Mouse (Mus musculus) limb, embryonic 10.5 days (tissue): ENCODE results near the gene Fsd2. TPM values are rescaled to one million over a fixed set of nuclear protein-coding genes. Genes with fewer than 3 reads are reported as not detected.

Experiments used
- DNase-seq: peaks from one replicate; pipeline ENCODE4 v3.0.0-alpha.2; 2017; ENCODE audit warnings: low spot score
- H3K27ac ChIP-seq: fragments of 300-500 bp; sonication (generic); 2 replicates; pipeline ENCODE4 v1.5.1; 2016; ENCODE audit warnings: mild to moderate bottlenecking
- H3K27me3 ChIP-seq: fragments of 300-500 bp; sonication (generic); 2 replicates; pipeline ENCODE4 v1.6.1; 2016; ENCODE audit warnings: low read depth, mild to moderate bottlenecking; ENCODE audit not compliant: poor library complexity, severe bottlenecking
- H3K36me3 ChIP-seq: fragments of 300-500 bp; sonication (generic); 2 replicates; pipeline ENCODE4 v1.6.1; 2016; ENCODE audit warnings: mild to moderate bottlenecking, moderate library complexity
- H3K4me1 ChIP-seq: fragments of 300-500 bp; sonication (generic); 2 replicates; pipeline ENCODE4 v1.6.1; 2016
- H3K4me3 ChIP-seq: fragments of 300-500 bp; sonication (generic); 2 replicates; pipeline ENCODE4 v1.5.1; 2016; ENCODE audit warnings: mild to moderate bottlenecking, moderate library complexity
- H3K9me3 ChIP-seq: fragments of 300-500 bp; sonication (generic); replicated peaks from 2 replicates; pipeline ENCODE4 v1.6.1; 2016; ENCODE audit warnings: mild to moderate bottlenecking
- WGBS: fragments of 180-500 bp; shearing (Covaris S2); methylation state at CpG from one replicate; pipeline ENCODE4 v1.1.7; 2016; 5-methylcytosine and 5-hydroxymethylcytosine counted together
- polyA plus RNA-seq: library from polyadenylated mRNA; unstranded; fragments of >200 nt; fragmentation: Nextera tagmentation; extraction: Ambion mirVana; gene quantifications from 2 replicates; pipeline ENCODE4 v1.2.1, GENCODE M21; 2016

The Fsd2 gene
- polyA plus RNA-seq, 1 experiment from 2014 or later = 0.15 TPM

DNA sequence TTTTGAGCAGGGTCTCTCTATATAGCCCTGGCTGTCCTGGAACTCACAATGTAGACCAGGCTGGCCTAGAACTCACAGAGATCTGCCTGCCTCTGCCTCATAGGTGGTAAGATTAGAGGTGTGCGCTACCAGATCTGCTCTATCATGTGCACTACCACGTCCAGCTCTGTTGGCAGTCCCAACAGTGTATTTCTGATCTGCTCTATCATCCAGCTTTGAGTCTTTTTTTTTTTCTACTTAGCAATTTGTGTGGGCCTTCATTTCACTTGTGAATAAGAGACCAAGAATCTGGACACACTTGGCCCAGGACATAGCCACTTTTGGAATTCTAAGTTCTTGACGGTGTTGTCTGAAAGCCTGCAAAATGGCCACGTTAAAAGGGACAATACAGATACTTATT lies 9.9 kb downstream of the Fsd2 start:
- Histone ChIP-seq H3K27ac (no peak overlapping the region), H3K36me3 (no peaks in the 10 kb centered on the region), H3K4me1 (no peaks in the 10 kb centered on the region), H3K9me3 (no peaks in the 10 kb centered on the region), H3K4me3 (no peak overlapping the region), H3K27me3 (no peaks in the 10 kb centered on the region)
- no peak for DNase-seq
- WGBS = 84% methylated on average over 4 of the region's 4 CpGs

DNA sequence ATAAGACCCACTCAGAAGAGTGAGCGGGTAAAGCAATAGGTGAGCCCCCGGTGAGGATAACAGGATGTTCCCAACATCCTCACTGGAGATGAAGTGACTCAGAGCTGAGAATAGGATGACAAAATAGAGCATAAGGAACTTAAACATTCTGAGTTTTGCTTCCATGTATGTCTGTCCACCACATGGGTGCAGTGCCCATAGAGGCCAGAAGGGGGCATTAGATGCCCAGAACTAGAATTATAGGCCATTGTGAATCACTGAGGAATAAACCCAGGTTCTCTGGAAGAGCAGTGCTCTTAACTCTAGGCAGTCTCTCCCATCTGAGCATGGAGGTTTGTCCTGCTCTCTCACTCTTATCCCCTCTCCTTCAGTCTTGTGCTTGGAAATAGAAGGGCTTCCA lies 12.4 kb downstream of the Fsd2 start:
- H3K36me3 ChIP-seq = no peaks in the 10 kb centered on the region
- no peak overlapping the region for H3K27ac ChIP-seq
- H3K4me1 ChIP-seq = no peaks in the 10 kb centered on the region
- peak; percentile 53 for DNase-seq
- WGBS = 86% methylated on average over 2 of the region's 2 CpGs
- H3K9me3 ChIP-seq = no peaks in the 10 kb centered on the region
- no peak overlapping the region for H3K4me3 ChIP-seq
- H3K27me3 ChIP-seq = no peaks in the 10 kb centered on the region

DNA sequence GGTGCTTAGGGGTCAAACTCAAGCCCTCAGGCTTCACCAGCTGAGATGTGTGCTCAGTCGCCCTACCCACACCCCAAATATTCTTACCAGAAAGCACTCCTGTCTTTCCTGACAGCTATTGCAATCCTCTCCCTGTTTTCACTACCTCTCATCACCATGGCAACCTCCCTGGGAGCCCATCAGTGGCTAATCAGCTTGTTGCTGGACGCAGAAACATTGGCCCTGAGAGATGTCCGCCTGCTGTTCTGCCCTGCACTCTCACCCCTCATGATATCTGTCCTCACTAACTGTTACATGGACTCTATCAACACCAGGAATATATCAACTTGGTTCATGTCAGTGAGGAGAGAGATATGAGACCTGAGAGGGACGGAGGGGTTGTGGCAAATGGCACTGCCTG lies 13.2 kb downstream of the Fsd2 start:
- WGBS = 67% methylated on average over 4 of the region's 4 CpGs
- Histone ChIP-seq H3K27me3 (no peaks in the 10 kb centered on the region), H3K9me3 (no peaks in the 10 kb centered on the region), H3K27ac (no peak overlapping the region), H3K4me1 (no peaks in the 10 kb centered on the region; the same call in 1 of the 2 replicates), H3K4me3 (no peak overlapping the region), H3K36me3 (no peaks in the 10 kb centered on the region)
- DNase-seq = no peak

DNA sequence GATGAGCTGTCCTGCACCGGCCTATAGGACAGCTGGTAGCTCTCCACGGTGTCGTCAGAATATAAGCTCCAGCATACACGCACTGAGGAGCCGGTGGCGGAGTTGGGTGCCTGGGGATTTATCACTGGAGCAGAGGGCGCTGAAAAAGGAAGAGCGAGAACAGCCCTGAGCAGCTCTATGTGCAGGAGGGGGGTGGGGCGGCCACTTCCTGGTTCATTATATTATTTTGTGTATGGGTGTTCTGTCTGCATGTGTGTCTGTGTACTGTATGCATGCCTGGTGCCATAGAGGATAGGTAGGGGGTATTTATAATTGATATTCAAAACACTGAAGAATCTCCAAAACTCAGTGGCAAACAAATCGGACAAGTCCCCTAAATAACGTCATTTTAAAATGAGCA lies 17.9 kb downstream of the Fsd2 start:
- Histone ChIP-seq H3K4me1 (no peaks in the 10 kb centered on the region; the same call in 1 of the 2 replicates), H3K36me3 (no peaks in the 10 kb centered on the region), H3K4me3 (no peak overlapping the region), H3K27me3 (no peaks in the 10 kb centered on the region), H3K9me3 (no peaks in the 10 kb centered on the region), H3K27ac (no peak overlapping the region)
- no peak for DNase-seq
- WGBS = 80% methylated on average over 11 of the region's 11 CpGs

DNA sequence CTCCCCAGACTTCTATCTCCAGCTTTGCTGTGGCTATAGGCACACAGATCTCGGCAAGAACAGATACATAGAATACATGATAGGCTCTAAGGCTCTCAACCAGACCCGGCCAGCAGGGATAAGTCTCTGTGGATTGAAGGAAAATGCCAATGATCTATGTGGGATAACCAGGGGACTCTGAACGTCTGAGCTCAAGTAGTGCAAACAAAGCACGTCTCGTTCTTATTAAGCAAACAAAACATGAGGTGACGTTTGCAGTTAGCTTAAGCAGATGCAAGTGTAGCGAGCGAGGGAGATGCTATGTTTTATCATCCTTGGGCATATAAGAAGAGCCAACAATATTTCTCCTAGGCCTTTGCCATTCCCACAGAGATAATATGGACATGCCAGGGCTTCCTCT lies 23.8 kb downstream of the Fsd2 start:
- Histone ChIP-seq H3K4me3 (no peak overlapping the region), H3K27me3 (no peaks in the 10 kb centered on the region), H3K27ac (no peak overlapping the region), H3K4me1 (no peaks in the 10 kb centered on the region), H3K36me3 (no peaks in the 10 kb centered on the region), H3K9me3 (no peaks in the 10 kb centered on the region)
- WGBS = 90% methylated on average over 8 of the region's 8 CpGs
- no peak for DNase-seq

DNA sequence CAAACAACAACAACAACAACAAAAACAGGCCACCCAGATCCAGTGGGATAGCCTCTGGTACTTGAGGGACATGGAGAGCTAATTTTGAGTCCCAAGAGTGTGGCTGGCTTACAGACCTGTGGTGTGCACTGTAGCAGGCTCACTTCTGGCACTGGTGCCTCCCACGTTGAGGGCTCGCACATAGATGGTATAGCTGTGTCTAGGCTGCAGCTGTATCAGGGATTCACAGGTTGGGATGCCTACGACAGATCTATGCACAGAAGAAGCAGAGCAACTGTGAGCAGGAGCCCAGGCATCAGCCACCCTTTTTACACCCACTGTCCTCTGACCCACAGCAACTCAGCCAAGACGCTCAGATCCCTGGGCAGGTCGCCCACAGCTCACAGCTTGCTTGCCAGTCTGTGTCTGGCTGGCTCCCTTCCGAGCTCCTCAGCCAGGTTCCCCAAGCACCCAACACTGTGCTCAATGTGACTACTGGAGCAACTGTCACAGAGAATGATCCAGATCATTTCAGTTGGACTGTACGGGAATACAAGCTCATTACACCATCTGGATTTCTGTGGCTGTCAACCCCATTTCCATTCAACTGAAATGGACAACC lies 24.7 kb downstream of the Fsd2 start:
- DNase-seq = no peak
- Histone ChIP-seq H3K4me1 (no peaks in the 10 kb centered on the region), H3K9me3 (no peaks in the 10 kb centered on the region), H3K36me3 (no peaks in the 10 kb centered on the region), H3K27ac (no peak overlapping the region), H3K4me3 (no peak overlapping the region), H3K27me3 (no peaks in the 10 kb centered on the region)
- WGBS = 88% methylated on average over 7 of the region's 7 CpGs

DNA sequence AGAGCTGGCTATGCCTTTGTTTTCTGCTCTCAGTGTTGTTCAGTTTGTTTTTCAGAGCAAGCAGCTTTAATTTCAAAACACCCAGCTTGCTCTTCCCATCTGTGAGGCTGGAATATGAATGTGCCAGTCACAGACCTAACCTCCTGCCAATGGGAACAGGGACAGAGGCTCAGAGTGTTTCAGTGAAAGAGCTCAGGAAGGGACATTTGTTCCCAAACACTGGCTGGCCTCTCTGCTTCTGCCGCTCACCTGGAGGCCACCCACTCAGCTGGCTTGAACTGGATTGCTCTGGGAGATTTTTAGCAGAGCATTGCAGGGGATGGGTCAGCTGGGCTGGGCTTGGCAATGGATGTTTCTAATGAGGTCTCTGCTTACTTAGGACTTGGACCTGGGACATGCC lies 25.7 kb downstream of the Fsd2 start:
- H3K36me3 ChIP-seq = peaks cover 5% of the 10 kb centered on the region
- 63% methylated on average over 1 of the region's 1 CpGs for WGBS

DNA sequence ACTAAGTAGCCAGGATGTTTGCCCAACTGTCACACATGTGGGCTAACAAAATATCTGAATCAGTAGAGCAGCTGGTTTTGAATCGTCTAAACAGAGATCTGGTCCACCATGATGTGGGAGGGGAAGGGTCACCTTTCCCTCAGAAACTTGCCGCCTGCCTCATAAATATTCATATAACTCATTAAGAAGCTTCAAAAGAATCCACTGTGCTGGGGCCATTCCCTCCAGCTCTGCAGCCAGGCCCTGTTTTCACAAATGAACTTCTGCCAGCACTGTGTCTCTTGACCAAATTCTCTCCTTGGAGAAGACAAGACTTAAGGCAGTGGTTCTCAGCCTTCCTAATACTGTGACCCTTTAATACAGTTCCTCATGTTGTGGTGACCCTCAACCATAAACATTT lies 27.2 kb downstream of the Fsd2 start:
- H3K4me3 ChIP-seq = no peak overlapping the region
- H3K9me3 ChIP-seq = no peaks in the 10 kb centered on the region
- no peak for DNase-seq
- H3K4me1 ChIP-seq = no peaks in the 10 kb centered on the region
- H3K27me3 ChIP-seq = no peaks in the 10 kb centered on the region
- WGBS = 36% methylated on average over 2 of the region's 2 CpGs
- no peak overlapping the region for H3K27ac ChIP-seq
- peaks cover 19% of the 10 kb centered on the region for H3K36me3 ChIP-seq

More for the DNA sequence above, 25.7 kb downstream of the Fsd2 start:
- H3K27ac ChIP-seq = no peak overlapping the region
- no peak for DNase-seq
- H3K4me3 ChIP-seq = no peak overlapping the region
- no peaks in the 10 kb centered on the region for H3K9me3 ChIP-seq
- H3K27me3 ChIP-seq = no peaks in the 10 kb centered on the region
- no peaks in the 10 kb centered on the region for H3K4me1 ChIP-seq

DNA sequence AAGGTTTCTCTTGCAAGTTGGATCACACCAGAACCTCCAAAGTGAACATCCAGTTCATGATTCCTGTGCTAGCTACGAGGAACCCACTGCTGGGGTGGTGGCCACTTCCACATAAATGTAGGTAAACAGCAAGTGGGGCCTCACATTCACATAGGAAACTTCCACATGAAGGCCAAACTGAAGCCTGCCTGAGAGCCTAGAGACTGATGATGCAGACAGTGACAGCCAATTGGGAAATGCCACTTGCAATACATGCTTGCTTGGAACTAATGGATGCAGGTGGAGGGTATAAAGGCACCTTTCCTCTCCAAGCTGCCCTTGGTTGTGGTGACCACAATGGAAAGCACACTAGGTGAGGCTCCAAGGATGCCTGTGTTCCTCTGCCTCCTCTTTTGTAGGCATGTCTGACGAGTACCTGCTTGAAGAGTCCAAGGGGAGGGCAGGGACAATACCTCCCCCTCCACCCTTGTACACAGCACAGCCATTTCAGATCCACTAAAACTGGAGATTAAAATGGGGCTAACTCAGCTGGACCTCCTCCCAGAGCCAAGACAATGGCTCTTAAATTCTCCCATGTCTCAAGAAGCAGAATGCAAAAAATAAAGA lies 28.6 kb downstream of the Fsd2 start:
- no peak overlapping the region for H3K4me3 ChIP-seq
- no peak overlapping the region for H3K27ac ChIP-seq
- H3K36me3 ChIP-seq = peaks cover 33% of the 10 kb centered on the region
- H3K4me1 ChIP-seq = no peaks in the 10 kb centered on the region
- 82% methylated on average over 2 of the region's 2 CpGs for WGBS
- no peaks in the 10 kb centered on the region for H3K9me3 ChIP-seq
- no peaks in the 10 kb centered on the region for H3K27me3 ChIP-seq
- no peak for DNase-seq

DNA sequence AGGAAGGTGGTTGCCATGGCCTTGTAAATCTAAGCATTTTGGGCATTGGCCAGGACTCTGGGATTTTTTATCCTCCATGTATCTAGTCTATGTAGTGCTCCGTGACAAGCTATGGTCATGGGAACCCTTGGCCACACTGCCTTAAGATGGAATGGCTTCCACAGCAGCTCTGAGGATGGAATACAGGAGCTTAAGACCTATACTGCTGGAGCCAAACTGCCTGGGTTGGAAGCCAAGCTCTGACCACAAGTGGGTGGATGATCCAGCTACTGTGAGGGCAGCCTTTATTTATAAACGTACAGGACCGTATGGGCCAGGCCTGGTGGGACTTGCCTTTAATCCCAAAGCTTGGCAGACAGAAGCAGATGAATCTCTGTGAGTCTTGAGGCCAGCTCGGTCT lies 30.3 kb downstream of the Fsd2 start:
- no peaks in the 10 kb centered on the region for H3K4me1 ChIP-seq
- no peaks in the 10 kb centered on the region for H3K9me3 ChIP-seq
- no peaks in the 10 kb centered on the region for H3K27me3 ChIP-seq
- H3K36me3 ChIP-seq = peaks cover 50% of the 10 kb centered on the region
- H3K4me3 ChIP-seq = no peak overlapping the region
- WGBS = 90% methylated on average over 4 of the region's 4 CpGs
- no peak overlapping the region for H3K27ac ChIP-seq
- no peak for DNase-seq

DNA sequence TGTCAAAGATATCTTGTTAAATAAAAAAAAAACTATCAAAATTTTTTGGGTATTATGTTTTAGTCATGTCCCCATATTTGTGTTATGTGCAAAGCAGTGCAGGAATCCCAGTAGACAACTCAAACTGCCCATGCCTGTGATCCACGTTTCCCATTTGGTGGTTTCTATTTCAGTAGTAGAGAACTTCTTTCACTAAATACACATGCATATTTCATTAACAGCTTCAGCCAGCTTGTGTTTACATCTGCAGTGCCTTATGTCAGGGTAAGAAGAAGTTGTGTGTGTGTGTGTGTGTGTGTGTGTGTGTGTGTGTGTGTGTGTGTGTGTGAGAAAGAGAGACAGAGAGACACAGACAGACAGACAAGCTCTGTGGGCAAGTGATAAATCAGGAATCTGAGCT lies 35.3 kb downstream of the Fsd2 start:
- Histone ChIP-seq H3K4me3 (no peak overlapping the region), H3K9me3 (no peaks in the 10 kb centered on the region), H3K27ac (no peak overlapping the region), H3K4me1 (no peaks in the 10 kb centered on the region), H3K36me3 (peaks cover 99% of the 10 kb centered on the region), H3K27me3 (no peaks in the 10 kb centered on the region)
- no peak for DNase-seq
- WGBS = 89% methylated on average over 1 of the region's 1 CpGs

DNA sequence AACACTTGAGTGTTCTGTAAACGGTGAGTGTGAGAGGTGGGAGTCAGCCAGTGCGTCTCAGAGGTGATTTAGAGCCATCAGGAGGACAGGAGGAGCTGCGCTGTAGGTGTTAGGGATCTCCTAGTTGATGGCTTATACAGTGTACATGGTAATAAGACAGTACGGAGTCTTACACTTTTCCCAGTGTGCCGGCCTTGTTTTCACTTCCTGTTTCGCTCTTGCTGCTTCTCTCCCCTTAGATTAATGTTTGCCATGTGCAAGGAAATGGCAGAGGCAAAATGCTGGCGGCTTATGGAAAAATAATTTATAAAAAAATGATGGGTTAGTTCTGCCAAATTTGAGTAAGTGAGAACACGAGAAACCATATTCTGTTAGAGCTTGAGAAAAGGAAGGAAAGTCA lies 37.8 kb downstream of the Fsd2 start:
- Histone ChIP-seq H3K4me1 (peaks cover 11% of the 10 kb centered on the region), H3K4me3 (no peak overlapping the region), H3K27me3 (no peaks in the 10 kb centered on the region), H3K36me3 (peaks cover 92% of the 10 kb centered on the region), H3K9me3 (no peaks in the 10 kb centered on the region), H3K27ac (no peak overlapping the region)
- WGBS = 96% methylated on average over 8 of the region's 8 CpGs
- DNase-seq = no peak

DNA sequence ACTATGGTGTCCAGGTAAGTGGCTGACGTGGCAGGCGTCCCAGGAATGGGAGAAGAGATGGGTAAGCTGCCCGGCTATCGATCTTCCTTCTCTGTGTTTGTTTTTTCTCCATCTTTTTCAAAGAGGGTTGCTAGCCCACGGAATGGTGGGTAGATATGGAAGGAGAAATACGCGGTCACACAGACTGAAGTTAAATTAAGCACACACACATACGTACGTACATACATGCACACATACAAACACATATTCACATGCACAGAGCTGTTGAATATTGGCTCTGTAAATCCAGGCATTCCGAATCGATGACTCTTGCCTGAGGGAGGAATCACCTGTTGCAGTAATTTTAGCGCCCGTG lies 43.1 kb downstream of the Fsd2 start:
- no peak for DNase-seq
- H3K9me3 ChIP-seq = no peaks in the 10 kb centered on the region
- peak overlapping the region; percentile 71 for H3K4me3 ChIP-seq
- peaks cover 40% of the 10 kb centered on the region for H3K36me3 ChIP-seq
- WGBS = 14% methylated on average over 13 of the region's 13 CpGs
- H3K27ac ChIP-seq = peak overlapping the region; percentile 96
- no peaks in the 10 kb centered on the region for H3K27me3 ChIP-seq
- peaks cover 17% of the 10 kb centered on the region for H3K4me1 ChIP-seq
